Mouse (Mus musculus) heart, adult 9 months (tissue): ENCODE measurements around the gene Nucb1.
A peak's percentile ranks its signal among the peaks of the same experiment; 100 is the strongest.
"Not testable (repeated sequence)": the region's sequence is repeated elsewhere in the genome, so short reads cannot be mapped to it uniquely, and the experiment has no call there.

Source experiments
- DNase-seq, 2 experiments: peaks; one replicate each; pipeline ENCODE4 v3.0.0; 2022; ENCODE audit warnings: low spot score in 2 of 2

The Nucb1 gene

DNA sequence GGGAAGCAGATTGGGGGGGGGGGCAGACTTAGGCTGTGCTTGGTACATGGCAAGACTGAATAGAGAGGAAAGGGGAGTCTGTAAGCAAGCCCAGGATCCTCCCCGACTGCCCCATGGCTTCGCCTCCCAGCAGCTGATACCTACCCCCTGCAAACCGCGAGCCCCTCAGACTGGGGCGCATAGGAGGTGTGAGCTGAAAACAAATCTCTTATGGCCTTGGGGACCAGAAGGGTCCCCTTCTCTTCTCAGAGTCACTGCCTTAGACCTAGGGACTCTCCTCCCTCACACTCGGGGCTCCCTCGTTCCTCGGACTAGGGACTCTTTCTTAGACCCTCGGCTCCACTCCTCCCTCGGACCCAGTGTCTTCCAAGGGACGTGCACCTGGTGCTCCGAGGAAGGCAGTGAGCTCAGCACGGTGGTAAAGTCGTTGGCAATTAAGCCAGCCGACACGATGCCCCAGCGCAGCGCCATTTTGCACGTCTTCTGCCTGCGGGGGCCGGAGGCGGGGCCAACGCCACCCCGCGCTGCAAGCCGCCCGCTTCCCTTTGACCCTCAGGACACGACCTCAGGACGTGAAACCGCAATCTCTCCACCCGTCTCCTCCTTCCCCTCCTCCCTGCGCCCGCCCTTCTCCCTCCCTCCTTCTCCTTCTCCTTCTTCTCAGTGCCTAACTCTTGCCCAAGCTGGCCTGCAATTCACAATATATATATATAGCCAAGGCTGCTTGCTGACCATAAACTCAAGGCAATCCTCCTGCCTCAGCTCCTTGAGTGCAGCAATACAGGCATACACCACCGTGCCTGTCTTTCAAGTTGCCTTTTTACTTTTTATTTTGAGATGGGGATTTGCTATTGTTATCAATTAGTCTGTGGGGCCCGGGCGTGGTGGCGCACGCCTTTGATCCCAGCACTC lies 21.7 kb downstream of the Nucb1 start, which contains the start of gene Dhdh:
TSS of gene Dhdh (minus strand) at position 513 of the 912 bp plus-strand sequence.
- DNase-seq: peak; percentile 74 to 75

DNA sequence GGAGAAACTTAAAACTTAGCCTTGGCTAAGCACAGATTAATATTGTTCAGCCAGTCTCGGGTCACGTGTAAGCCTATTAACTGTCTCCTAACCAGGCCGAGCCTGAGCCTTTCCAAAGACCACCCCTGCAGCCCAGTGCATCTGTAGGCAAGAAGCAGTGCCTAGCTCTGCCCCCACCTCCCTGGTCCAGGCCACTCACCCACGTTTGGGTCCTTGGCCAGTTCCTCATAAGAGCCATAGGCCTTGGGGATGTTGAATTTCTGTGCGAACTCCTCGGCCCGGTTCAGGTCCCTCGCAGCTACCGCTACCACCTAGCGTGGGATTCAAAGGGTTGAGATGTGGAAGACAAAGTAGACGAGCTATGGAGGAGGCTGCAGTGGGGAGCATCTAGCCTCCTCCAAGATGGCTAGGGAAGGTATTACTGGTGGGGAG lies 22.3 kb downstream of the Nucb1 start:
- no peak for DNase-seq

DNA sequence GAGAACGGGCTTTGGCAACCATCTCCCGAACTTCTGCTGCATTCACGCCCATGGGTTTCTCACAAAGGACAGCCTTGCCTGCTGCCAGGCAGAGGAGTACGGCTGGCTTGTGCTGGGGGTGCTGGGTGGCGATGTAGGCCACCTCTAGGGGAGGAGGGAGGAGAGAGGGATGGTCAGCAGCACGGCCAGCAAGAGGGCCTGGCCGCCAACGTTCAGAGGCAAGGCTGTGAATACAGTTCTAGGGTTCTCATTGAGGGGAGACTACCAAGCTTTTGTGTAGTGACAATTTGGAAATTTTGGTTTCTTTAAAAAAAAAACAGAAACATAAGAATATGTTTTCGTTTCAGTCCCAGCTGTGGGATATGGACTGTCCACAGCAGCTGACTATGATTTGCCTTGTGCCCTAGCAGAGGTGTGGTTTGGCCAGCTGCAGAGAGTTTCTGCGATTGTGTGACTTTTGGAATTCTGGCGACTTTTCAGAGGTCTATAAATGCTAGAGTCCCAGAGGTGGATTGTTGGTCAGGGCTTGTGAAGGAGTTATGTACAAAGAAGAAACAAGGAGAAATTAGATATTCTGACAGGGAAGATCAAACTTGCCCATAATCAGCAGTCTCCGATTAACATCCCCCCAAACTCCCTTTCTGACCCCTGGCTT lies 23.3 kb downstream of the Nucb1 start, which contains the start of gene Gm45808:
TSS of gene Gm45808 (minus strand) at position 51 of the 655 bp plus-strand sequence.
- DNase-seq: no peak

DNA sequence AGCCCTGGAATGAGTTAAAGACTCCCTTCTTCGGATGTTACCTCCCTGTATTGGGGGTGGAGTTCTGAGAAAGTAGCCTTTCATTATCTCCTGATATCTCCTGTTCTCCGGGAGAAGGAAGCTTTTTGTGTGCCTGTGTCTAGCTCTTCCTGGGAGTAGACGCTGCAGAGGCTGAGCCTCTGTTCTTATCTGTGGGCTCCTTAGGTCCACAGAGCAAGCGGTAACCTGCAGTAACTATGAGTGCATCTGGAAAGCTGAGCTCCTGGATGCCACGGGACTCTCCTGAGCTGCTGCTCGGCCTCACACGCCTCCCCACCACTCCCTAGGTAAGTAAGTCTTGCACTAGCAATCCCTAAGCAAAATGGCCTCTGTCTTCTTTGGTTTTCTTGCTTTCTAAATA lies 24.0 kb downstream of the Nucb1 start:
- DNase-seq: no peak

DNA sequence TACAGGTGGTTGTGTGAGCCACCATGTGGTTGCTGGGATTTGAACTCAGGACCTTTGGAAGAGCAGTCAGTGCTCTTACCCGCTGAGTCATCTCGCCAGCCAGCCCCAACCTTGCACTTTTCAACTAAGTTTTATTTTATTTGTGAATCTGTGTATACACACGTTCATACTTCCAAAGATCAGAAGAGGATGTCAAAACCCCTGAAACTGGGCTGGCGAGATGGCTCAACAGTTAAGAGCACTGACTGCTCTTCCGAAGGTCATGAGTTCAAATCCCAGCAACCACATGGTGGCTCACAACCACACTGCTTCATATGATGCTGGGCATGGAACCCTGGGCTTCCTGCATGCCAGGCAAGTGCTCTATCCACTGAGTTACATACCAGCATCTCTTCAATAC lies 25.2 kb downstream of the Nucb1 start:
- not testable (repeated sequence) for DNase-seq

DNA sequence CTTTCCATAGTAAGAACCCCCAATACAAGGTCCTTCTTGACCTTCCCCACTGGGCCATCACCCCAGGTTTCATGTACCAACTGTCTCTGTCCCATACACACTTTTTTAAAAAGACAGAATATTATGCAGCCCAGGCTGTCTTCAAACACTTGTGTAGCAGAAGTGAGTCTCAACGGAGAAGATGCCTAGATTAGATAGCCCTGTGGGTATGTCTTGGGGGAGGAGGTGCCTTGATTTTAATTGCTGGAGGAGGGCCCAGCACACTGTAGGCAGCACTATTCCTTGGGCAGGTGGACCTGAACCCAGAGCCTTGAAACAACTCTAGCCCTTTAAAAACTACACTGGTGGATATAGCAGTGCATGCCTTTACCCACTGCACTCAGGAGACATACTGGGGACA lies 28.0 kb downstream of the Nucb1 start:
- no peak for DNase-seq

DNA sequence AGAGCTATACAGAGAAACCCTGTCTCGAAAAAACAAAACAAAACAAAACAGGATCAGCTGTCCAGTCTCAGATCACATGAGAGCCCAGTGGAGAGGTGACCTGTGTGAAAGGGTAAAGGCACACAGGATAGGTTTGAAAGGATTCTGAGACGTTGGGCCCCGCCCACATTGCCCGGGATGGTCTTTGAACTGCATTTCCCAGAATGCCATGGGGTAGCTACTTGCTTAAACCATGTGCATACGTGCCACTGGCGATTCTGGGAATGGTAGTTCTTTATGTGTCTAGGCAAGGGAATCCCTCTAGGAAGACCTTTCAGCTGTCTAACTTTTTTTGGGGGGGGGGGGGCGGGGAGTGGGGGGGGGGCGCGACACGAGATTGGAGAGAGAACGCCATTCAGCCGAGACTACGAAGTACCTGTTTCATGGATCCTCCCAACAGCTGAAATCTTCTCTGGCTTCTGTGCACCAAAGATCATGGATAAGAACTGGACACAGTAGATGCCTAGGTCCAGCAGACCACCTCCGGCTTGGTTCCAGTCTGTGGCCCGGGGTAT lies 28.8 kb downstream of the Nucb1 start, which contains the start of gene Tulp2:
TSS of gene Tulp2 (plus strand) at position 504 of the 554 bp plus-strand sequence.
- DNase-seq: no peak

DNA sequence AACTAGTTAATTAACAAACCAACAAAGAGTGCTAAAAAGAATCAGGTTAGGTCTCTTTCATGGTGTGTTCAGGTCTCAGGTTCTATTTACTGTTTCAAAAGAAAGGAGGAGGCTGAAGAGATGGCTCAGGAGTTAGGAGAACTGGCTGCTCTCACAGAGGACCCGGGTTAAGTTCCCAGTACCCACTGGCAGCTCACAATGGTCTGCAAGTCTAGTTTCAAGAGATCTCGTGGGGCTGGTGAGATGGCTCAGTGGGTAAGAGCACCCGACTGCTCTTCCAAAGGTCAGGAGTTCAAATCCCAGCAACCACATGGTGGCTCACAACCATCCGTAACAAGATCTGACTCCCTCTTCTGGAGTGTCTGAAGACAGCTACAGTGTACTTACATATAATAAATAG lies 29.9 kb downstream of the Nucb1 start:
- DNase-seq: not testable (repeated sequence)

DNA sequence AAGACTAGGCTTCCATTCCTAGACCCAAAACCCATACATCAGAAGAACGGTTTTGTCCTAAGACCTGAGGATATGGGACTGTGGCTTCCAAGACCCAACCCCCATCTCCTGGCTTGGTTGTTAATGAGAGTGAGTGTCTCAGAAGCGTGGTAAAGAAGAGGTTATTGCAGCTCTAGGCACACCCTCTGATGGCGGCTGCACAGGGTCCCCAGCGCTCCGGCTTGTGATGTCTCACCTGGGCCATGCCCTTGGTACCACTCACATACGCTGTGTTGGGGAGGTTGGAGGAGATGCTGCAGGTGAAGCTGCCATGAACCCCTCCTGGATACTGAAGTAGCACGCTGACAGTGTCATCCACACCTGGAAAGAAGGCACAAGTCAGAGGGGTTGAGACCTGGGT lies 31.4 kb downstream of the Nucb1 start:
- DNase-seq: no peak

DNA sequence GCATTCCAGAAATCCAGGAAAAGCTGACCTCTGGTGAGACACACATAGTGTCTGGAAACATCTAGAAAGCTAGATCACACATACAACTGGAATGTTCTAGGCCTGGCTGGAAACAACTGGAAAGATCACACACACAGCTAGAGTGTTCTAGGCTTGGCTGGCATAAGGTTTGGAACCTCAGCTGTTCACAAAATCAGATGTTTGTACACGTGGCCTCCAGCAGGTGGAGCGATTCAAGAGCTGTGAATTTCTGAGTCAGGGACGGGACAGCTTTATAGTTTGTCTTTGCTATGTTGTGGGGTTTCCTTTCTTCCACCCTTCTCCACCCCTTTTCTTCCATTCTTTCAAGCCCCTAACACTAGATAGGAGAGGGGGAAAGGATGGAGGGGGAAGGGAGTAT lies 33.2 kb downstream of the Nucb1 start:
- peak in 1 of 2 experiments; percentile 49 for DNase-seq

DNA sequence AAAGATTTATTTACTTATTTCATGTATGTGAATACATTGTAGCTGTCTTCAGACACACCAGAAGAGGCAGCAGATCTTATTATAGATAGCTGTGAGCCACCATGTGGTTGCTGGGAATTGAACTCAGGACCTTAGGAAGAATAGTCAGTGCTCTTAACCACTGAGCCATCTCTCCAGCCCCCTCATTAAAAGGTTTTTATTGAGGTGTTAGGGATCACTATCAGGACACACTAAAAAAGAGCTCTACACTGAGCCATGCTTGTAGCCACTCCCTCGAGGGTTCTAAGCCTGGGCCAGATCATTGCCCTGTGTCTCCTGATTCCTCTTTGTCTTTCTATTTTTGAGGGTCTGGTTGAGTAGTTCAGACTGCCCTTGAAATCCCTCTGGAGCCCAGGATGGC lies 33.8 kb downstream of the Nucb1 start:
- DNase-seq: no peak

DNA sequence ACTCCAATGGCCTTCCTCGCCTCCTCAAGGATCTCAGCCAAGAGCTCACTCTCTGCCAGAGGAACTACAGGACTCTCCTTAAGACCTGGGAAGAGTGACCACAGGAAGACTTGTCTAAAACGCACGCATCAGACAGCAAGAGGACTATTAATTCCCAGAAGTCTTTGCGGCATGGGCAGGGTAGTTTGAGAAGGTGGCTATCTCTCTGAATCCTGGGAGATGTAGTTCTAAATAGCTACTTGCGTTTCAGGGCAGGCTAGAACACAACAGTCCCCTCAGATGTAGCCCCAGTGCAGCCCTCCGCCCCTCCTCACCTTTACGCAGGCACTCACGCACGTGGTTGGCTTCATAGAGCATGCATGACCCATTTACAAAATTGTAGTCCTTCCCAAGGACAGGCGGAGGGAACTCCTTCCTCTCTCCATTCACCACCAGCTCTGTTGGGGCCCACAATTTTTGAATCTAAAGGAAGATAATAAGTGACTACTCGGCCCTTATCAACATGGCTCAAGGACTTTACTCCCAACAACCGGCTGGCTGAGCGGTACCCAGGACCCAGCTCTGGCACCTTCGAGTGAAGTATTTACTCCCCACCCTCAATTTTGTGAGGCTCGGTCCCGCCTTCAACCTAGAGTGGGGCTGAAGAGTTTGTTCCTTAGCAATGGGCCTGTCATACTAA lies 34.8 kb downstream of the Nucb1 start:
- DNase-seq: no peak

DNA sequence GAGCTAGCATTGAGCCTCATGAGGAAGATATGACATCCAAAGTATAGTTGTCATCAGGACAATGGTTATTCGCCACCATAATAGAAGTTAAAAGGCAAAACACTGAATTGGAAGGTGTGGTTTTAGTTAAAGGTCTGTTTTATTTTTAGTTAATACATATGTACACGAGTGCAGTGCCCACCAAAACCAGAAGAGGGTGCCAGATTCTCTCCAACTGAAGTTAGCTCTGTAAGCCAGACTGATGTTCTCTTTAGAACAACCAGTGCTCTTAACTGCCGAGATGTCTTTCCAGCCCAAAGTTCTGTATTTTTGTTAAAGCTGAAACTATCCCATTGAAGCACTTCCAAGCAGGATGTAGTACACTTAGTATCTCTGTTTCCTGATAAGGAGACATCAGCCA lies 39.3 kb downstream of the Nucb1 start:
- DNase-seq: peak in 1 of 2 experiments; percentile 76

DNA sequence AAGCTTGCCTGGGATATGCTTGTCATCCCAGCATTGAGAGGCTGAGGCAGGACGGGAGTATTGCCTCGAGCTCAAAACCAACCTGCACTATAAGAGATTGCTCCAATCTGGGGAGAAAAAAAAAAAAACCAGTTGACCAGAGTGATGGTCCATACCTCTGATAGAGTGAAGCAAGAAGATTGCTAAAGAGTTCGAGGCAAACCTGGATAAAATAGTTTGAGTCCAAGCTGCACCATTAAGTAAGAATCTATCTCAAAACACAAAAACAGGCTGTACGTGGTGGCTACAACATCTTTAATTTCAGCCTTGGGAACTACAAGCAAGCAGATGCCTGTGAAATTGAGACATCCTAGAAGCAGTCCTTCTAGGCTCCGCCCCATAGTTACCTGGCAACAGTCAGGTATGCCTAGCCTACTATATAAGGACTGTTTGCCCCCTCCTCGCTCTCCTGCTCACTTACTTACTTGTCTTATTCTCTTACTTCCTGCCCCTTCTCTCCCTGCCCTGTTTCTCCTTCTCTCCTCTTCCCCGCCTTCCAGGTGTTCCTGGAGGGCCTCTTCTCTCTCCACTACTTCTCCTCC lies 43.0 kb downstream of the Nucb1 start:
- DNase-seq: no peak

DNA sequence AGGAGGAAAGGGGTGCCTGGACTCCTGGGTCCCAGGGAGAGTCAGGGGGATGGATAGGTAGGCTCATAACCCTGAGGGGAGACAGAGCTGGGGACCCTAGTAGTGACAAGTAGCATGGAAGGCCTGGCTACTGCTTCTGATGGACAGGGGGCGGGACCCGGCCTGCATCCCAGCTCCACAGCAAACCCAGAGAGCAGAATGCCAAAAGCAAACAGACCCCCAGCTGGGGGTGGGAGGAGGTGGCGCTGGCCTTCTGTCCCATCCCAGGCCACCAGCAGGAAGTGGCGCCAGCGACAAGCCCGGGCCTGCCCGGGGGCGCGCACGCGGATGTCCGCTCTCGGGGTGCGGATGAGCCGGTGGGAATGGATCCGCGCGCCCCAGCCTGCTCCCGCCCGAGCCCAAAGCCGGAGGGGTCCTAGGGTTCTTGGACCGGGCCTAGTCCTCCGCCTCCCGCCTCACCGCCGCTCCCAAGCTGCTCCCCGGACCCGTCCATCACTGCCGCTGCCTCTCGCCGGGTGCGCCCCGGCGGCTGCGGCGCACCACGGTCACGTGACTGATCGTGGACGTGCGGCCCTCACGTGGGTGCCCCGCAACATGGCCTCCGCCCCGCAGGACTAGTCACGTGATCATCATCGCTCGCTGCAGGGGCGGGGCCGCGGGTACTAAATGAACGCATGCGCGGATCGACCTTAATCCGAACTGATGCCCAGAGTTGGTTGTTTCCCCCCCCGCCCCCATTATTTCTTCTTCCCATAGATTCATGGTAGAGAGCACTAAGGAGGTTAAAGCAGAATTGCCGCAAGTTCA lies 43.7 kb downstream of the Nucb1 start, which contains the start of gene Bax:
TSS of gene Bax (minus strand) at position 616 of the 807 bp plus-strand sequence.
- peak; percentile 95 to 96 for DNase-seq

DNA sequence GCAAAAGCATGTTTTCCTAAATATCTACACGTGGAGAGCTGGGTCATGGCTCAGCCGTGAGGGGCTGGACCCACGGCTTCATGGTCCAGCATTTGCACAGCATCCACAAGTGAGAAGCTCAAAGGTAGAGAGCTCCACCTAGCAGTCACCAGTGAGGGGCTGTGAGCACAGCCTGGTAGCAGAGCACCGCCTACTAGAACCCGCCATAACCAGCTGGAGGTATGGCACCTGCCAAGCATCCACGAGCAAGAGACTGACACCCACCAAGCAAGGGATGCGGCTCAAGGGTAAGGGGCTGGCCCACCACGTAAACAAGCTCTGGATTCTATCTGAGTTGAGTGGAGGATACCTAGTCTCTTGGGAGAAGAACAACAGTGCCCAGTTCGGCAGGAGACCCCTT lies 44.7 kb downstream of the Nucb1 start:
- DNase-seq: no peak

DNA sequence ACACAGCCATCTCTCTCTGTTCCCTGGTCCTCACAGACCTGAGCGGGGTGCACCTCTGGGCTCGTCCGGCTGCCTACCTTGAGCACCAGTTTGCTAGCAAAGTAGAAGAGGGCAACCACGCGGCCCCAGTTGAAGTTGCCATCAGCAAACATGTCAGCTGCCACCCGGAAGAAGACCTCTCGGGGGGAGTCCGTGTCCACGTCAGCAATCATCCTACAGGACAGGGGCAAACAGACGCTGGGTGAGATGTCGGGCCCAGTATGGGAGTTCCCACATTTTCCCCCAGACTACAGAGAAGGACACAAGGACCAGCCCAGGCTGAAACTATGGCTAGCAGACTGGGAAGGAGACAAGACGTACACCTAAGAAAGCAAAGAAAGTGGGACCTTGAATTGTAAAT lies 45.1 kb downstream of the Nucb1 start:
- no peak for DNase-seq

DNA sequence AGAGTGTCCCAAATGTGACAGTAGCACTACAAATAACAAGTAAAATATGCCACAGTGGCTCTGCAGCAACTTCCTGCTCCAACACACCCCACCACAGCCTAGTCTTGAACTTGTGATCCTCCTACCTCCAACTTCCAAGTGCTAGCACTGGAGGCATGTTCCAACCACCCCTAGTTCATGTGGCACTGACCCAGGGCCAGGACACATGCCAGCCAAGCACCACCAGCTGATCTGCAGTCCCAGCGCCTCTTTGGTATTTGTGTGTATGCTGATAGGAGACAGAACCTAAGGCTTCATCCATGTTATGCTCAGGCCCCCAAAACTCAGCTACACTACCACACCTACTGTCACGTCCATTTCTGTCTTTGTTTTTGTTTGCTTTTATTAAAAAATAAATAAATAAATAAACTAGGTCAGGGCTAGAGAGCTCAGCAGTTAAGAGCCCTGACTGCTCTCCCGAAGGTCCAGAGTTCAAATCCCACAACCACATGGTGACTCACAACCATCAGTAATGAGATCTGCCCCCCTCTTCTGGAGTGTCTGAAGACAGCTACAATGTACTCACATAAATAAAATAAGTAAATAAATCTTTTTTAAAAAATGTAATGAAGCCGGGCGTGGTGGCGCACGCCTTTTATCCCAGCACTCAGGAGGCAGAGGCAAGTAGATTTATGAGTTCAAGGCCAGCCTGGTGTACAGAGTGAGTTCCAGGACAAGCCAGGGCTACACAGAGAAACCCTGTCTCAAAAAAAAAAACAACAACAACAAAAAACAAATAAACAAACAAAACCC lies 46.0 kb downstream of the Nucb1 start:
- DNase-seq: no peak

DNA sequence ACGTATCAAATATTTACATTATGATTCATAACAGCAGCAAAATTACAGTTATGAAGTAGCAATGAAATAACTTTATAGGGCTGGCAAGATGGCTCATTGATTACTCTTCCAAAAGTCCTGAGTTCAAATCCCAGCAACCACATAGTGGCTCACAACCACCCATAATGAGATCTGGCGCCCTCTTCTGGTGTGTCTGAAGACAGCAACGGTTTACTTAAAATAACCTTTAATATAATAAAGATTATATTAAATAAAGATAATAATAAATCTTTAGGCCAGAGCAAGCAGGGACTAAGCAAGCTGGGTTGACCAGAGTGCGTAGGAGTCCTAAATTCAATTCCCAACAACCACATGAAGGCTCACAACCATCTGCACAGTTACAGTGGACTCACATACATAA lies 47.3 kb downstream of the Nucb1 start:
- DNase-seq: not testable (repeated sequence)

DNA sequence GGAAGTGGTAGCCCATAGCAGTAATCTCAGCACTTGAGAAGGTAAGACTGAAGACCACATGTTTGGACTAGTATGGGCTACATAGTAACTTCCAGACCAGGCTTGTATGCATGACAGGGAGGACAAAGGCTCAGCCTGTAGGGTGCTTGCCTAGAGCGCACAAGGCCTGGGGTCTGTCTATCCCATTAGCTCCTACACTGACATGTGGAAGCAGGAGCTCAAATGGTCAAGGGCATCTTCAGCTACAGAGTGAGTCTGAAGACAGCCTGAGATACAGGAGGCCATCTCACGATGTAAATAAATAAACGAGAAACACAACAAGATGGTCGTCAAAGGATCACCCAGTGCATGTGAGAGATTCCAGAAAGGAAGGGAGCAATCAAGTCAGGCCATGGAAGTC lies 47.9 kb downstream of the Nucb1 start:
- DNase-seq: no peak
